ENCODE assay signal across 9 mouse cellular contexts in the genomic region with DNA sequence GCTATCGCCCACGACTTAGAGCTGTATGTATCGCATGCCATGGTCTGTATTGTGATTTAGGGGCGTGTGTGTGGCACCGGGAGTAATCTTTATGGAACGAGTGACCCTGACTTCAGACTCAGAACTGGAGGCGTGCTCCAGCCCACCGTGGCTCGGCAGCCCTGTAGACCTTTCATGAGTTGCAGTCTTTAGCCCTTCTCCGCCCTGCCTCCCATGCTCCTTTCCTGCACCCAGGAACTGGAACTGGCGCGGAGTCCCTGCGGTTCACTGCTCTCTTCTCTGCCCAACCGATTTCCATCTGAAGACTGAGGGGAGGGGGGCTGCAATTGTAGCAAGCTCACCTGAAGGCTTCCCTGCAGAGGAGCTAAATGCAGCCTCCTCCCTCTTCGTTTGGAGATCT. TPM values are rescaled to one million over a fixed set of nuclear protein-coding genes. Genes with fewer than 3 reads are reported as not detected.
DNase-seq lines count a peak whose midpoint lies in the region; ATAC-seq and TF ChIP-seq lines count a peak whose summit lies in the region.
"Had no signal": no experiment of that assay in that cellular context is flagged by ENCODE, and none has a peak within 500 bp of the region (broad histone marks: within the 10 kb centered on the region; RNA-seq: fewer than 3 reads in every experiment).

No protein-coding gene starts in this region.

- ATAC-seq in heart, embryonic 11.5 days (replicated peaks; ENCODE audit: insufficient number of reproducible peaks, low FRiP score, low TSS enrichment) = no peak
- no peak for ATAC-seq in hindbrain, embryonic 13.5 days (ENCODE audit: low FRiP score)
- ATAC-seq in midbrain, embryonic 12.5 days (ENCODE audit: low FRiP score, low read depth) = no peak

- peak overlapping the region; percentile 89 for H3K27ac ChIP-seq in heart, embryonic 11.5 days (ENCODE audit: low read depth, low read length)
- no peak overlapping the region for H3K27ac ChIP-seq in ES-Bruce4 (ENCODE audit: insufficient read depth, low read length)
- peak overlapping the region; percentile 93 for H3K27ac ChIP-seq in hindbrain, embryonic 13.5 days
- H3K27ac ChIP-seq in midbrain, embryonic 12.5 days (replicated peaks) = 0 out of 2 replicates have a peak overlapping the region, but pooled peaks have one; percentile 87

- 1% methylated on average over 15 of the region's 15 CpGs for WGBS in heart, embryonic 11.5 days (ENCODE audit: insufficient replicate concordance)
- WGBS in hindbrain, embryonic 13.5 days = under 1% methylated on average over 15 of the region's 15 CpGs
- WGBS in midbrain, embryonic 12.5 days = 0% methylated on average over 15 of the region's 15 CpGs

- no peak for TF ChIP-seq CTCF in ES-Bruce4 (IDR thresholded peaks at IDR 0.05; ENCODE audit: low read depth, low read length)

- DNase-seq in heart, postnatal 36 days = no peak
- DNase-seq in urinary bladder, postnatal 14 days (ENCODE audit: low spot score) = no peak
- no peak for DNase-seq in left cerebral cortex, adult 8-10 months (ENCODE audit: low spot score in 2 of 2)
- no peak for DNase-seq in layer of hippocampus, postnatal 36 days

- H3K9ac ChIP-seq in heart, embryonic 11.5 days (ENCODE audit: low read depth, low read length) = peak overlapping the region; percentile 86
- H3K9ac ChIP-seq in ES-Bruce4 (ENCODE audit: low read depth, poor library complexity, severe bottlenecking) = peak overlapping the region; percentile 65
- H3K9ac ChIP-seq in hindbrain, embryonic 13.5 days = peak overlapping the region; percentile 95
- peak overlapping the region; percentile 88 for H3K9ac ChIP-seq in midbrain, embryonic 12.5 days (replicated peaks)

- TF ChIP-seq EP300 in ES-Bruce4 (IDR thresholded peaks at IDR 0.05; ENCODE audit: insufficient read depth, low read depth, low read length) = no peak

- H3K9me3 ChIP-seq in heart, embryonic 11.5 days (replicated peaks; ENCODE audit: control insufficient read depth, low read length) = no peaks in the 10 kb centered on the region
- no peaks in the 10 kb centered on the region; the same call in 1 of the 2 replicates for H3K9me3 ChIP-seq in ES-Bruce4 (replicated peaks; ENCODE audit: control insufficient read depth, insufficient read depth, low read length, poor library complexity, severe bottlenecking)
- H3K9me3 ChIP-seq in hindbrain, embryonic 13.5 days = no peaks in the 10 kb centered on the region
- no peaks in the 10 kb centered on the region for H3K9me3 ChIP-seq in midbrain, embryonic 12.5 days

- H3K4me1 ChIP-seq in heart, embryonic 11.5 days (ENCODE audit: control insufficient read depth, insufficient read depth, low read length) = peaks cover 15% of the 10 kb centered on the region
- no peaks in the 10 kb centered on the region for H3K4me1 ChIP-seq in ES-Bruce4 (ENCODE audit: control insufficient read depth, insufficient read depth, low read length)
- H3K4me1 ChIP-seq in hindbrain, embryonic 13.5 days (replicated peaks) = peaks cover 22% of the 10 kb centered on the region
- peaks cover 16% of the 10 kb centered on the region for H3K4me1 ChIP-seq in midbrain, embryonic 12.5 days

- no peak for TF ChIP-seq POLR2A in ES-Bruce4 (IDR thresholded peaks at IDR 0.05; ENCODE audit: insufficient read depth, low read length)

- H3K4me3 ChIP-seq in heart, embryonic 11.5 days (ENCODE audit: low read depth, low read length) = peak overlapping the region; percentile 95
- peak overlapping the region; percentile 89 for H3K4me3 ChIP-seq in ES-Bruce4 (ENCODE audit: low read depth, low read length)
- H3K4me3 ChIP-seq in hindbrain, embryonic 13.5 days = peak overlapping the region; percentile 94
- peak overlapping the region; percentile 76 for H3K4me3 ChIP-seq in midbrain, embryonic 12.5 days

- intact Hi-C loops in heart, postnatal 36 days (cut with DNase I) = loop anchor here (5.0 kb wide), 1 partner anchor 84 kb away; no protein-coding TSS in a partner anchor

- H3K4me2 ChIP-seq in heart, embryonic 11.5 days = peak overlapping the region; percentile 95
- peak overlapping the region; percentile 96 for H3K4me2 ChIP-seq in hindbrain, embryonic 13.5 days
- peak overlapping the region; percentile 90 for H3K4me2 ChIP-seq in midbrain, embryonic 12.5 days (replicated peaks)

- H3K36me3 ChIP-seq in heart, embryonic 11.5 days (ENCODE audit: control insufficient read depth, insufficient read depth, low read length) = peaks cover 9% of the 10 kb centered on the region
- no peaks in the 10 kb centered on the region for H3K36me3 ChIP-seq in ES-Bruce4 (ENCODE audit: control insufficient read depth, insufficient read depth, low read length, poor library complexity, severe bottlenecking)
- peaks cover 28% of the 10 kb centered on the region for H3K36me3 ChIP-seq in hindbrain, embryonic 13.5 days
- H3K36me3 ChIP-seq in midbrain, embryonic 12.5 days = peaks cover 16% of the 10 kb centered on the region

- no peaks in the 10 kb centered on the region for H3K27me3 ChIP-seq in heart, embryonic 11.5 days (ENCODE audit: control insufficient read depth, insufficient read depth, low read length)
- H3K27me3 ChIP-seq in ES-Bruce4 (ENCODE audit: control insufficient read depth, insufficient read depth, low read length, poor library complexity, severe bottlenecking) = no peaks in the 10 kb centered on the region
- no peaks in the 10 kb centered on the region for H3K27me3 ChIP-seq in hindbrain, embryonic 13.5 days
- no peaks in the 10 kb centered on the region for H3K27me3 ChIP-seq in midbrain, embryonic 12.5 days

RNA-seq across cellular contexts. Expression of a gene that starts 1.0 kb away (rescaled TPM):
- 32.7 and 38.2 TPM in 2 replicates for polyA plus RNA-seq in heart, embryonic 11.5 days (2014; fragmentation: Nextera tagmentation; extraction: Ambion mirVana)
- 10 to 100 TPM; 69.9 to 70.6 TPM for total RNA-seq in heart, postnatal 36 days (2021)
- polyA plus RNA-seq in ES-Bruce4 (2011; ENCODE audit: insufficient read depth, insufficient read length, low read depth, missing spikeins) = 18.1 and 22.2 TPM in 2 replicates
- 41.2 and 41.3 TPM in 2 replicates for polyA plus RNA-seq in hindbrain, embryonic 13.5 days (2015; fragmentation: Nextera tagmentation; extraction: Ambion mirVana)
- polyA plus RNA-seq in midbrain, embryonic 12.5 days (2016; fragmentation: Nextera tagmentation; extraction: Ambion mirVana) = 27.2 and 28.6 TPM in 2 replicates
- total RNA-seq in left cerebral cortex, adult 8-10 months (2022) = 10 to 100 TPM; 46.9 to 51.4 (median 49.9) TPM
- total RNA-seq in layer of hippocampus, postnatal 36 days (2021) = 10 to 100 TPM; 37.1 to 37.7 TPM

RNA-seq across cellular contexts. Expression of a gene that starts 8.6 kb away (rescaled TPM):
- 1.1 TPM in 1 of 2 replicates, not detected in the other for polyA plus RNA-seq in heart, embryonic 11.5 days (2014; fragmentation: Nextera tagmentation; extraction: Ambion mirVana)
- 1 to 10 TPM; 3.1 to 7.0 TPM for total RNA-seq in heart, postnatal 36 days (2021)
- polyA plus RNA-seq in ES-Bruce4 (2011; ENCODE audit: insufficient read depth, insufficient read length, low read depth, missing spikeins) = not detected in 2 replicates
- polyA plus RNA-seq in hindbrain, embryonic 13.5 days (2015; fragmentation: Nextera tagmentation; extraction: Ambion mirVana) = 1.0 TPM in 1 of 2 replicates, not detected in the other
- polyA plus RNA-seq in midbrain, embryonic 12.5 days (2016; fragmentation: Nextera tagmentation; extraction: Ambion mirVana) = 0.60 TPM in 2 replicates
- under 1 TPM; 0.50 to 0.81 (median 0.63) TPM for total RNA-seq in left cerebral cortex, adult 8-10 months (2022)
- 10 to 100 TPM in 1 of 2 experiments, under 1 TPM in 1; 0.65 to 13.4 TPM for total RNA-seq in layer of hippocampus, postnatal 36 days (2021)

RNA-seq across cellular contexts. Expression of a gene that starts 15.0 kb away (rescaled TPM):
- polyA plus RNA-seq in heart, embryonic 11.5 days (2014; fragmentation: Nextera tagmentation; extraction: Ambion mirVana) = 50.1 and 51.3 TPM in 2 replicates
- total RNA-seq in heart, postnatal 36 days (2021) = 10 to 100 TPM; 43.9 to 44.3 TPM
- 25.7 and 30.5 TPM in 2 replicates for polyA plus RNA-seq in ES-Bruce4 (2011; ENCODE audit: insufficient read depth, insufficient read length, low read depth, missing spikeins)
- 103 and 108 TPM in 2 replicates for polyA plus RNA-seq in hindbrain, embryonic 13.5 days (2015; fragmentation: Nextera tagmentation; extraction: Ambion mirVana)
- 57.5 and 61.1 TPM in 2 replicates for polyA plus RNA-seq in midbrain, embryonic 12.5 days (2016; fragmentation: Nextera tagmentation; extraction: Ambion mirVana)
- total RNA-seq in left cerebral cortex, adult 8-10 months (2022) = 100 to 1,000 TPM; 226 to 280 (median 259) TPM
- 100 to 1,000 TPM; 160 to 170 TPM for total RNA-seq in layer of hippocampus, postnatal 36 days (2021)

RNA-seq across cellular contexts. Expression of a gene that starts 43.6 kb away (rescaled TPM):
- 10.1 and 11.6 TPM in 2 replicates for polyA plus RNA-seq in heart, embryonic 11.5 days (2014; fragmentation: Nextera tagmentation; extraction: Ambion mirVana)
- total RNA-seq in heart, postnatal 36 days (2021) = 1 to 10 TPM; 4.0 TPM
- 11.6 and 17.0 TPM in 2 replicates for polyA plus RNA-seq in ES-Bruce4 (2011; ENCODE audit: insufficient read depth, insufficient read length, low read depth, missing spikeins)
- 42.7 and 44.3 TPM in 2 replicates for polyA plus RNA-seq in hindbrain, embryonic 13.5 days (2015; fragmentation: Nextera tagmentation; extraction: Ambion mirVana)
- 26.3 and 30.5 TPM in 2 replicates for polyA plus RNA-seq in midbrain, embryonic 12.5 days (2016; fragmentation: Nextera tagmentation; extraction: Ambion mirVana)
- total RNA-seq in left cerebral cortex, adult 8-10 months (2022) = 1,000 to 10,000 TPM; 1,127 to 1,189 (median 1,146) TPM
- total RNA-seq in layer of hippocampus, postnatal 36 days (2021) = 1,000 to 10,000 TPM; 1,246 to 1,312 TPM
- total RNA-seq: hematopoietic stem cell, adult 5-6 weeks had no signal

RNA-seq across cellular contexts. Expression of a gene that starts 44.6 kb away (rescaled TPM):
- polyA plus RNA-seq in heart, embryonic 11.5 days (2014; fragmentation: Nextera tagmentation; extraction: Ambion mirVana) = 32.1 and 35.8 TPM in 2 replicates
- 10 to 100 TPM; 25.0 to 33.3 TPM for total RNA-seq in heart, postnatal 36 days (2021)
- polyA plus RNA-seq in ES-Bruce4 (2011; ENCODE audit: insufficient read depth, insufficient read length, low read depth, missing spikeins) = 34.3 and 38.7 TPM in 2 replicates
- polyA plus RNA-seq in hindbrain, embryonic 13.5 days (2015; fragmentation: Nextera tagmentation; extraction: Ambion mirVana) = 52.4 and 53.7 TPM in 2 replicates
- polyA plus RNA-seq in midbrain, embryonic 12.5 days (2016; fragmentation: Nextera tagmentation; extraction: Ambion mirVana) = 61.5 TPM in 2 replicates
- 10 to 100 TPM; 65.8 to 82.5 (median 75.7) TPM for total RNA-seq in left cerebral cortex, adult 8-10 months (2022)
- 10 to 100 TPM; 69.8 to 94.5 TPM for total RNA-seq in layer of hippocampus, postnatal 36 days (2021)
